Mouse (Mus musculus): ENCODE measurements around the gene Rpl19. TPM values are rescaled to one million over a fixed set of nuclear protein-coding genes. Genes with fewer than 3 reads are reported as not detected.

The Rpl19 gene
- 1,201 and 1,869 TPM in 2 replicates for polyA plus RNA-seq (2012; rRNA removed)
- polyA plus RNA-seq (2014; fragmentation: Nextera tagmentation; extraction: Ambion mirVana): 1,151 and 1,199 TPM in 2 replicates

- ATAC-seq (ENCODE audit: low FRiP score, low read depth) (peak; percentile 85), DNase-seq (ENCODE audit: low spot score) (peak; percentile 90)
- H3K9me3 ChIP-seq (ENCODE audit: control insufficient read depth, low read length): no peaks in the 10 kb centered on the region
- TF ChIP-seq POLR2A (IDR thresholded peaks at IDR 0.05; ENCODE audit: borderline replicate concordance, extremely low read depth, insufficient read depth, insufficient read length): peak; percentile 96; the same call in 1 of the 2 replicates
- H3K36me3 ChIP-seq (ENCODE audit: control insufficient read depth, insufficient read depth, low read length): peaks cover 35% of the 10 kb centered on the region
- peaks cover 15% of the 10 kb centered on the region for H3K4me1 ChIP-seq (ENCODE audit: control insufficient read depth, insufficient read depth, low read length)
- H3K4me2 ChIP-seq (replicated peaks; ENCODE audit: low read depth, low read length, severe bottlenecking): peak within 1 kb of the TSS; percentile 66
- under 1% methylated on average over 49 of the region's 69 CpGs for whole genome bisulfite sequencing
- no peaks in the 10 kb centered on the region for H3K27me3 ChIP-seq (ENCODE audit: control insufficient read depth, insufficient read depth, low read length)
- peak within 1 kb of the TSS; percentile 98 for H3K4me3 ChIP-seq (replicated peaks; ENCODE audit: low read length)
- H3K27ac ChIP-seq (replicated peaks; ENCODE audit: low read depth, low read length): peak within 1 kb of the TSS; percentile 91
- peak within 1 kb of the TSS; percentile 99 for H3K9ac ChIP-seq (ENCODE audit: low read depth, low read length, severe bottlenecking)
Measured at GRCm38 (mm10) chr11:98026570-98027296, at the start of gene Rpl19. Gene Rpl19, plus strand, starts transcription at chr11:98026710.

DNA sequence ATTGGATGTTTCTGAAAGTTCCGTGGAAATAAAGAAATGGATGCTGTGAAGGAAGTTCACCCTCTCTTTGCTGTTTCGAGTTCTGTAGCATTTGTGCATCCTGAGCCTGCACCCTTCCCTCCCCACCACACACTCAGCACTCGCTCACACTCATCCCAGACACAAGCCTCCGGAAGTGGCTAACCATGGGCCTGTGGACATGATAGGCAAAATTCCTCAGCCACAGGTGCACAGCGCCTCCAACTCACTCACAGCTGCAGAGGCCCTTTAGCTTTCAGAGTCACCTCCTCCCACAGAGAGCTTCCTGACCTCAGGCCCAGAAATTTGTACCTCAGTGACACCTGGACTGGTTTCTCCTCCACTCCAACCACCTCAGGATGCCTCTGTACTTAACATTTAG, 48.7 kb upstream of the Rpl19 start:
- no peak overlapping the region for H3K4me2 ChIP-seq (replicated peaks; ENCODE audit: low read depth, low read length, severe bottlenecking)
- H3K36me3 ChIP-seq (ENCODE audit: control insufficient read depth, insufficient read depth, low read length): no peaks in the 10 kb centered on the region

GRCm38 (mm10) chr11:97978392-97978791, 48.1 kb upstream of the Rpl19 start:
- Histone ChIP-seq H3K27me3 (ENCODE audit: control insufficient read depth, insufficient read depth, low read length) (no peaks in the 10 kb centered on the region), H3K4me2 (replicated peaks; ENCODE audit: low read depth, low read length, severe bottlenecking) (no peak overlapping the region), H3K4me1 (ENCODE audit: control insufficient read depth, insufficient read depth, low read length) (peaks cover 9% of the 10 kb centered on the region), H3K9ac (ENCODE audit: low read depth, low read length, severe bottlenecking) (no peak overlapping the region), H3K36me3 (ENCODE audit: control insufficient read depth, insufficient read depth, low read length) (no peaks in the 10 kb centered on the region), H3K9me3 (ENCODE audit: control insufficient read depth, low read length) (no peaks in the 10 kb centered on the region), H3K4me3 (replicated peaks; ENCODE audit: low read length) (no peak overlapping the region), H3K27ac (replicated peaks; ENCODE audit: low read depth, low read length) (no peak overlapping the region)
- 84% methylated on average over 13 of the region's 13 CpGs for WGBS
- no peak for ATAC-seq (ENCODE audit: low FRiP score, low read depth)
- TF ChIP-seq POLR2A (IDR thresholded peaks at IDR 0.05; ENCODE audit: borderline replicate concordance, extremely low read depth, insufficient read depth, insufficient read length): no peak
- DNase-seq (ENCODE audit: low spot score): no peak

More for the DNA sequence above, 48.7 kb upstream of the Rpl19 start:
- no peak for DNase-seq (ENCODE audit: low spot score)
- Histone ChIP-seq H3K9ac (ENCODE audit: low read depth, low read length, severe bottlenecking) (no peak overlapping the region), H3K4me3 (replicated peaks; ENCODE audit: low read length) (no peak overlapping the region), H3K27me3 (ENCODE audit: control insufficient read depth, insufficient read depth, low read length) (no peaks in the 10 kb centered on the region), H3K27ac (replicated peaks; ENCODE audit: low read depth, low read length) (no peak overlapping the region), H3K9me3 (ENCODE audit: control insufficient read depth, low read length) (no peaks in the 10 kb centered on the region), H3K4me1 (ENCODE audit: control insufficient read depth, insufficient read depth, low read length) (peaks cover 9% of the 10 kb centered on the region)
- ATAC-seq (ENCODE audit: low FRiP score, low read depth): no peak
- 66% methylated on average over 5 of the region's 5 CpGs for WGBS
- no peak for TF ChIP-seq POLR2A (IDR thresholded peaks at IDR 0.05; ENCODE audit: borderline replicate concordance, extremely low read depth, insufficient read depth, insufficient read length)

- DNase-seq (ENCODE audit: low spot score) (no peak), ATAC-seq (ENCODE audit: low FRiP score, low read depth) (no peak)
- no peaks in the 10 kb centered on the region for H3K36me3 ChIP-seq (ENCODE audit: control insufficient read depth, insufficient read depth, low read length)
- WGBS: 54% methylated on average over 10 of the region's 10 CpGs
- no peak for TF ChIP-seq POLR2A (IDR thresholded peaks at IDR 0.05; ENCODE audit: borderline replicate concordance, extremely low read depth, insufficient read depth, insufficient read length)
- no peak overlapping the region for H3K27ac ChIP-seq (replicated peaks; ENCODE audit: low read depth, low read length)
- no peaks in the 10 kb centered on the region for H3K9me3 ChIP-seq (ENCODE audit: control insufficient read depth, low read length)
- H3K4me1 ChIP-seq (ENCODE audit: control insufficient read depth, insufficient read depth, low read length): peaks cover 9% of the 10 kb centered on the region
- H3K9ac ChIP-seq (ENCODE audit: low read depth, low read length, severe bottlenecking): no peak overlapping the region
- no peak overlapping the region for H3K4me2 ChIP-seq (replicated peaks; ENCODE audit: low read depth, low read length, severe bottlenecking)
- peaks cover 7% of the 10 kb centered on the region for H3K27me3 ChIP-seq (ENCODE audit: control insufficient read depth, insufficient read depth, low read length)
- H3K4me3 ChIP-seq (replicated peaks; ENCODE audit: low read length): no peak overlapping the region
Measured at GRCm38 (mm10) chr11:97979824-97980495, 46.5 kb upstream of the Rpl19 start.

GRCm38 (mm10) chr11:97980531-97980966, 46.0 kb upstream of the Rpl19 start:
- Histone ChIP-seq H3K36me3 (ENCODE audit: control insufficient read depth, insufficient read depth, low read length) (no peaks in the 10 kb centered on the region), H3K27me3 (ENCODE audit: control insufficient read depth, insufficient read depth, low read length) (peaks cover 13% of the 10 kb centered on the region), H3K4me1 (ENCODE audit: control insufficient read depth, insufficient read depth, low read length) (peaks cover 9% of the 10 kb centered on the region), H3K27ac (replicated peaks; ENCODE audit: low read depth, low read length) (no peak overlapping the region), H3K9ac (ENCODE audit: low read depth, low read length, severe bottlenecking) (no peak overlapping the region), H3K4me3 (replicated peaks; ENCODE audit: low read length) (no peak overlapping the region), H3K4me2 (replicated peaks; ENCODE audit: low read depth, low read length, severe bottlenecking) (no peak overlapping the region), H3K9me3 (ENCODE audit: control insufficient read depth, low read length) (no peaks in the 10 kb centered on the region)
- ATAC-seq (ENCODE audit: low FRiP score, low read depth): peak; percentile 60; the same call in 1 of the 2 replicates
- WGBS: 23% methylated on average over 9 of the region's 9 CpGs
- peak; percentile 50 for DNase-seq (ENCODE audit: low spot score)
- TF ChIP-seq POLR2A (IDR thresholded peaks at IDR 0.05; ENCODE audit: borderline replicate concordance, extremely low read depth, insufficient read depth, insufficient read length): no peak

Measured in limb, embryonic 14.5 days (tissue).